Mouse (Mus musculus) midbrain, postnatal 0 days (tissue): ENCODE results near the gene Lct. TPM values are rescaled to one million over a fixed set of nuclear protein-coding genes. Genes with fewer than 3 reads are reported as not detected.
A peak's percentile ranks its signal among the peaks of the same experiment; 100 is the strongest.

Experiments used
- ATAC-seq: fragments of 200-750 bp; cut with Nextera tagmentation; 2 replicates; pipeline ENCODE4 v1.8.0; 2017; ENCODE audit warnings: moderate number of reproducible peaks, mild to moderate bottlenecking, moderate TSS enrichment, moderate library complexity; ENCODE audit not compliant: low FRiP score
- DNase-seq: peaks from one replicate; pipeline ENCODE4 v3.0.0-alpha.2; 2015; ENCODE audit warnings: low spot score
- H3K27ac ChIP-seq: fragments of 300-500 bp; sonication (generic); 2 replicates; pipeline ENCODE4 v1.5.1; 2014; ENCODE audit warnings: low read depth, mild to moderate bottlenecking, low read length, mixed read lengths
- H3K27me3 ChIP-seq: fragments of 300-500 bp; sonication (generic); 2 replicates; pipeline ENCODE4 v1.6.1; 2014; ENCODE audit warnings: low read length, control low read depth, mixed read lengths; ENCODE audit not compliant: insufficient read depth
- H3K36me3 ChIP-seq: fragments of 300-500 bp; sonication (generic); 2 replicates; pipeline ENCODE4 v1.6.1; 2014; ENCODE audit warnings: low read length, control low read depth, mixed read lengths; ENCODE audit not compliant: insufficient read depth
- H3K4me1 ChIP-seq: fragments of 300-500 bp; sonication (generic); 2 replicates; pipeline ENCODE4 v1.6.1; 2014; ENCODE audit warnings: mild to moderate bottlenecking, control low read depth, antibody characterized with exemption, low read length, mixed read lengths; ENCODE audit not compliant: insufficient read depth
- H3K4me2 ChIP-seq: fragments of 300-500 bp; sonication (generic); 2 replicates; pipeline ENCODE4 v1.6.1; 2014; ENCODE audit warnings: low read depth, mild to moderate bottlenecking, low read length, mixed read lengths; ENCODE audit not compliant: poor library complexity, severe bottlenecking
- H3K4me3 ChIP-seq: fragments of 300-500 bp; sonication (generic); 2 replicates; pipeline ENCODE4 v1.5.1; 2014; ENCODE audit warnings: low read depth, mild to moderate bottlenecking, low read length, moderate library complexity
- H3K9ac ChIP-seq: fragments of 300-500 bp; sonication (generic); replicated peaks from 2 replicates; pipeline ENCODE4 v1.6.1; 2014; ENCODE audit warnings: mild to moderate bottlenecking, low read length, moderate library complexity, mixed read lengths; ENCODE audit not compliant: poor library complexity, severe bottlenecking
- H3K9me3 ChIP-seq: fragments of 300-500 bp; sonication (generic); 2 replicates; pipeline ENCODE4 v1.6.1; 2016; ENCODE audit warnings: low read length, control low read depth
- CTCF ChIP-seq: IDR thresholded peaks from 2 replicates; pipeline ENCODE4 v1.5.1; 2016; ENCODE audit warnings: antibody characterized with exemption, mild to moderate bottlenecking
- WGBS: fragments of 180-500 bp; shearing (Covaris S2); extraction: QIAGEN DNeasy Blood & Tissue Kit; methylation state at CpG from one replicate; pipeline ENCODE4 v1.1.7; 2014; 5-methylcytosine and 5-hydroxymethylcytosine counted together
- polyA plus RNA-seq: library from polyadenylated mRNA; unstranded; fragments of >200 nt; fragmentation: Nextera tagmentation; extraction: Ambion mirVana; gene quantifications from 2 replicates; pipeline ENCODE4 v1.2.1, GENCODE M21; 2015
- total RNA-seq: library from RNA; depleted of rRNA; stranded (reverse); fragments of >200 nt; gene quantifications from 2 replicates; pipeline ENCODE4 v1.2.3, GENCODE M21; 2014

Lct gene
- total and polyA plus RNA-seq, 2 experiments from 2014 or later, result 0.38 to 0.70 TPM

- ATAC-seq (peak; percentile 99), DNase-seq (peak; percentile 97)
- no peak for TF ChIP-seq CTCF
- H3K9ac ChIP-seq, result peak within 1 kb of the TSS; percentile 57
- peaks cover 9% of the 10 kb centered on the region; the same call in 1 of the 2 replicates for H3K36me3 ChIP-seq
- WGBS, result 2% methylated on average over 38 of the region's 38 CpGs
- 0 out of 2 replicates have a peak, but pooled peaks cover 3% of the 10 kb centered on the region for H3K4me1 ChIP-seq
- H3K4me2 ChIP-seq, result peak within 1 kb of the TSS; percentile 73
- no peaks in the 10 kb centered on the region for H3K27me3 ChIP-seq
- H3K4me3 ChIP-seq, result peak within 1 kb of the TSS; percentile 82
- peak within 1 kb of the TSS; percentile 48; the same call in 1 of the 2 replicates for H3K27ac ChIP-seq
- H3K9me3 ChIP-seq, result no peaks in the 10 kb centered on the region
Observed at GRCm38 (mm10) chr1:128359554-128360376, 31.6 kb upstream of the Lct start, which contains the start of gene Mcm6. Gene Mcm6 (minus strand): TSS chr1:128359664.

DNA sequence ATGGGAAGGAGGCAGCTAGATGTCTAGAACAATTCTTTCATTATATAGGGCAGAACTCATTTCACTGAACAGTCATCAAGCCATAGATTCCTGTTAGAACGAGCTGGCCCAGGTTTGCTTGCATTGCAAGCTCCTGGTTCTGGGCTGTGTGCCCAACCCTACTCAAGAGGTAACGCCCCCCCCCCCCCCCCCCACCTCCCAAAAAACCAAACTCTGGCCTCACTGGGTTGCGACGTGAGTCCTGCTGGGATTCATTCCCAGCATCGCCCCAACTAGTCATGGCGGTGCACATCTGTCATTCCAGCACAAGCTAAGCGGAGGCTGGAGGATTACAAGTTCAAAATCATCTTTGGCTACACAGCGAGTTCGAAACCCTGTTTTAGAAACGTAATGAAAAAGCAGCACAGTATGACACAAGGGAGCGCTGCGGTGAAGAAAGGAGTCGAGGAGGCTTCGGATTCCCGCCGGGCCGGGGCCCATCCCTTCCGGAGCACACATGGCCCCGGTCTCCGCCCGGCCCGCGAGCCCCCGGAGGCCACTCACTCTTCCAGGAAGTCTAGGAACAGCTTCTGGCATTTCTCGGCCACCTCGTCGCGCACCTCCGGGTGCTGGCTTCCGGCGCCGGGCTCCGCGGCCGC is 30.9 kb upstream of the Lct start:
- H3K9me3 ChIP-seq, result no peaks in the 10 kb centered on the region
- ATAC-seq (peak; percentile 77), DNase-seq (peak; percentile 42)
- H3K4me2 ChIP-seq, result peak overlapping the region; percentile 73
- H3K36me3 ChIP-seq, result peaks cover 9% of the 10 kb centered on the region; the same call in 1 of the 2 replicates
- H3K27ac ChIP-seq, result peak overlapping the region; percentile 48; the same call in 1 of the 2 replicates
- H3K9ac ChIP-seq, result peak overlapping the region; percentile 57
- 0 out of 2 replicates have a peak, but pooled peaks cover 3% of the 10 kb centered on the region for H3K4me1 ChIP-seq
- WGBS, result under 1% methylated on average over 35 of the region's 35 CpGs
- no peaks in the 10 kb centered on the region for H3K27me3 ChIP-seq
- peak overlapping the region; percentile 82 for H3K4me3 ChIP-seq
- TF ChIP-seq CTCF, result peak; percentile 39

GRCm38 (mm10) chr1:128358276-128358675 is 30.2 kb upstream of the Lct start:
- H3K9me3 ChIP-seq, result no peaks in the 10 kb centered on the region
- peaks cover 8% of the 10 kb centered on the region; the same call in 1 of the 2 replicates for H3K36me3 ChIP-seq
- H3K4me1 ChIP-seq, result 0 out of 2 replicates have a peak, but pooled peaks cover 3% of the 10 kb centered on the region
- H3K9ac ChIP-seq, result no peak overlapping the region
- no peak overlapping the region for H3K27ac ChIP-seq
- 66% methylated on average over 6 of the region's 6 CpGs for WGBS
- no peak overlapping the region for H3K4me3 ChIP-seq
- no peak for ATAC-seq
- no peak for DNase-seq
- H3K27me3 ChIP-seq, result no peaks in the 10 kb centered on the region
- no peak for TF ChIP-seq CTCF
- 0 out of 2 replicates have a peak overlapping the region, but pooled peaks have one; percentile 73 for H3K4me2 ChIP-seq

DNA sequence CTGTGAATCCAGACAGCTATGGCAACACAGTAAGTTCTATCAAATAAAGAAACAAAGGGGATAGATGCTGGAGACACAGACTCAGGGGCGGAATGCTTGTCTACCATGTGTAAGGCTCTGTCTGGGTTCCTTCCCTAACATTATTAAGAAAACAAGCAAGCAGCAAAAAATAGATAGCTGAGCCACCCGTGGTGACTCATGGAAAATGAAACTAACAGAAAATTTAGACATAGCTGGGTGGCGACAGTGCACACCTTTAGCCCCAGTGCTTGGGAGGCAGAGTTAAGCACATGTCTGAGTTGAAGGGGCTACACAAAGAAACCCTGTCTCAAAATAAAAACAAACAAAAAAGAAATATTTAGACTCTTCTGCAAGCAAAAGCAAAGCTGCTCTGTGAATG is 29.3 kb upstream of the Lct start:
- DNase-seq (no peak), ATAC-seq (no peak)
- Histone ChIP-seq H3K27ac (no peak overlapping the region), H3K4me1 (0 out of 2 replicates have a peak, but pooled peaks cover 3% of the 10 kb centered on the region), H3K9me3 (no peaks in the 10 kb centered on the region), H3K4me3 (no peak overlapping the region), H3K4me2 (no peak overlapping the region), H3K9ac (no peak overlapping the region), H3K27me3 (no peaks in the 10 kb centered on the region), H3K36me3 (peaks cover 4% of the 10 kb centered on the region; the same call in 1 of the 2 replicates)
- WGBS, result 57% methylated on average over 3 of the region's 3 CpGs
- TF ChIP-seq CTCF, result no peak

GRCm38 (mm10) chr1:128353092-128353491 is 25.0 kb upstream of the Lct start:
- Histone ChIP-seq H3K4me2 (no peak overlapping the region), H3K27me3 (no peaks in the 10 kb centered on the region), H3K4me3 (no peak overlapping the region), H3K27ac (no peak overlapping the region), H3K36me3 (peaks cover 14% of the 10 kb centered on the region), H3K4me1 (no peaks in the 10 kb centered on the region), H3K9ac (no peak overlapping the region), H3K9me3 (no peaks in the 10 kb centered on the region)
- 97% methylated on average over 3 of the region's 3 CpGs for WGBS
- DNase-seq (no peak), ATAC-seq (no peak)
- no peak for TF ChIP-seq CTCF
